Mouse (Mus musculus) urinary bladder, postnatal 4 days (tissue): Measurements from ENCODE around the gene H2afb3.
A peak's percentile ranks its signal among the peaks of the same experiment; 100 is the strongest.
"Not testable (repeated sequence)": the region's sequence is repeated elsewhere in the genome, so short reads cannot be mapped to it uniquely, and the experiment has no call there.

ENCODE experiments used
- DNase-seq, 2 experiments: peaks; one replicate each; pipeline ENCODE4 v3.0.0; 2021 to 2022; ENCODE audit warnings: low spot score in 2 of 2

H2afb3 gene

DNA sequence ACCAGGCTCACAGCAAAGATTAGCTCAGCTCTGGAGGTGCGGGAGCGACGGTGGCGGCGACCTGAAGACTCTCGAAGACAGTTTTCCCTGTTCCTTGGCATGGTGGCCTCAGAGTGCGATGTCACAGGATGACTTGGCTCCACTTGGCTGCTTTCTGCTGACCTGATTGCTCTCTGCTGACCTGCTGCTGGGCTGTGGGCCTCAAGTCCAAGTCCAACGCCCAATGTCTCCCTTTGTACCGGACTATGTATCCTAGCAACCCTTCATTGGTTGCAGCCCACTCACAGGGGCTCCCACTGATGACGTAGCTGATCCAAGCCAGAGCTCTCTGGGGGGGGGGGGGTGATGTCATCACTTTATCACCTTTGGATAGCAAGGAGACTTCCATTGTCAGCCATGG, at the start of gene H2afb3:
H2afb3 (minus strand) TSS at position 101 of the 400 bp plus-strand sequence.
- DNase-seq, result not testable (repeated sequence)

DNA sequence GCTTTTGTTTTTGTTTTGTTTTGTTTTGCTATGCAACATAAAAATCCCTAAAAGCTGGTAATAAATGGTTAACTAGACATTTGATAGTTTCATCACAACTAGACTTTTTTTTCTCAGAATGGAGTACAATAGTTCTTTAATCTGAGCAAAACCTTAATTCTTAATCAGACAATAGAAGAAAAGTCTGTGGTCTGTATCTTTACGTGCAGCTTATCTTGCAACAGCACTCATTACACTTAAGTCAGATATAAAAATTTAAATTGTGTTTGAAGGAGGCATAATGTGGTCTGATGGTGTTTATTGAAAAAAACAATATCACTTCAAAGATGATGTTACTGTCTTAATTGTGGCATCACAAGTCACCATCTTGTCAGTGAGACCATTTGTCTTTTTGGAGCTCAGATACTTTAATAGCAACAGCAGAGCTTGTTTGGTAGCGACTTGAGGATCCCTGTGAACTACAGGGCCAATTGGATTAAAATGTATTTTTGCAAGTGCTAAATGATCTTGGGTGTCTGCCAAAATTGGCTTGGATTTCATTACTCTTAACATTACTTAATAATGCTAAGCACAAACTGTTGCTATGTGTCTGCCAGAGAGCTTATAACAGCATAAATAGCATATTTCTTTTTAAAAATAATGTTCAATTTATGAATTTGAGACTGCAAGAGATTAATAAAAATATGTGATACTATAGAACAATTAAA, 11.3 kb downstream of the H2afb3 start:
- no peak for DNase-seq

DNA sequence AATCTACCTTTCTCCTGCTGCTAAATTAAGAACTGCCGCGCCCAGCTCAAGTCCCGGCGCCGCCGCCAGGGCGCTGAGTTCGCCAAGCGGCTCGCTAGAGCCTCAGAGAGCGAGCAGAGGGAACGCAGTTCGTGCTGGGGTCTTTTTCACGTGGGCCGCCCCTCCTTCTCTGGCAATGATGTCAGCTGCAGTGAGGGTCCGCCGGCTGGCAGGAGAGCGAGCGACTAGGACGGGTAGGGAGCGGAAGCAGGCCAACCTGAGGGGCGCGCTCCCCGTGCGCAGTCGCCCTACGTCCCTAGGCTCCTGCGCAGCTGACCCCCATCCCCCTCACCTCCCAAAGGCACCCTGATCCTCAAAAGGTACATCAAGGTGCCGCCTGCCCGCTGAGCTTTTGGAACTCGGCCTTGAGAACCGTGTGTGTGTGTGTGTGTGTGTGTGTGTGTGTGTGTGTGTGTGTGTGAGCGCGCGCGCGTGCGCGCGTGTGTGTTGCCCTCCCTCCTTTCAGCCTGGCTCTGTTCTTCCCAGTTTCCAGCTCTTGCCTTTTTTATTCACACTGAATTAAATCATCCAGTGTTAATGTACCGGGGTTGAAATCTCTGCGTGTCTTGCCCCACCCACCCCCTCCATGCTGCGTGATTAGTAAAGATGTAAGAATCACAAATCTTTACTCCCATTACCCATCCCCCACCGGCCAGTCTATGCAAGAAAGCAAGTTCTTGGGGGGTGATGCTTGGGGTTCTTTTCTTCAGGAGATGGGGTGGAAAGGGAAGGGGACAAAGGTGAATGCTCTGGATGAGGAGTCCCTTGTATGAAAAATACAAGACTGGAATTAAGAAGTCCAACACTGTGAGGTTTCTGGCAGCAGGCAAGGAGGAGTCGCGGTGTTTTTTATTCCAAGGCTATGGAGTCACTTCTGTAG, 19.8 kb downstream of the H2afb3 start:
- no peak for DNase-seq

- no peak for DNase-seq
These were observed 21.2 kb downstream of the H2afb3 start for GRCm38 (mm10) chrX:120291696-120292095.

GRCm38 (mm10) chrX:120290900-120291280, 22.0 kb downstream of the H2afb3 start:
- DNase-seq, result no peak

DNA sequence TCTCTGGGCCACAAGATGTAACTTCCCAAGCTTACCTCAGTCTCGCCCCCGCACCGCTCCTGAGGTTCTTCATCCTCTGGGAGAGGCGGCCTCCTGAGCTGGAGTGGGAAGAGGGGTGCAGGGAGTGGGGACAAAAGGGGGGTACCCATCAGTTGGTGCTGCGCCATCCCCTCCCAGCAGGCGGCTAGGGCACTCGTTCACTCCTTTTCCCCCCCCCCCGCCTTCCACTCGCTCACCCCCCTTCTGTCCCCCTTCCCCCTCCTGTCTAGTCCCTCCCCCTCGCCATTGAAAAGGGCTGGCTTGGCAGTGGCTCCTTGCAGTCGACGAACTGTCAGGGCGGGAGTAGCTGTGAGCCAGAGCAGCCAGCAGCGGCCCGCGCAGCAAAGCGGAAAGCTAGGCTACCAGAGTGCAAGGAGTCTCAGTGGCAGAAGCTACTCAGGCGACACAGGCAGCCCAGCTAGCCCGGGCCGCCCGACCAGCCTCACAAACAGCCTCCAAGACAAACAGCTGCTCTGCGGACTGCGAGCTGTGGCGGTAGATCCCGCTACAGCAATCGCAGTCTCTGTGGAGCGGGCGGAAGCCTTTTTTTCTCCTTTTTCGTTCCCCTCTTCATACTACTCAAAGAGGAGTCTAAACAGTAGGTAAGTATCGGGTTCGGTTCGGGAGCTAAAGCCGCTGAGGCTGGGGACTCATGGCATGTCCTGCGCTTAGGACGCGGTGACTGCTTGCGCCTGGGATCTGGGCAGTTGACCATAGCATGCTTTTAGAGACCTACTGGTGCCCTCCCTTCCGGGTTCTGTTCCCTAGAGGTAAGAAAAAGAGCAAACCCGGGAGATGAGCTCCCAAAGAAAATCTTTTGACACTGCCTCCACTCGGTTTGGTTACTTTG, 22.6 kb downstream of the H2afb3 start, which contains the start of gene Pcdh11x:
Pcdh11x (plus strand) TSS at position 249 of the 889 bp plus-strand sequence.
- DNase-seq, result peak; percentile 32 to 62

DNA sequence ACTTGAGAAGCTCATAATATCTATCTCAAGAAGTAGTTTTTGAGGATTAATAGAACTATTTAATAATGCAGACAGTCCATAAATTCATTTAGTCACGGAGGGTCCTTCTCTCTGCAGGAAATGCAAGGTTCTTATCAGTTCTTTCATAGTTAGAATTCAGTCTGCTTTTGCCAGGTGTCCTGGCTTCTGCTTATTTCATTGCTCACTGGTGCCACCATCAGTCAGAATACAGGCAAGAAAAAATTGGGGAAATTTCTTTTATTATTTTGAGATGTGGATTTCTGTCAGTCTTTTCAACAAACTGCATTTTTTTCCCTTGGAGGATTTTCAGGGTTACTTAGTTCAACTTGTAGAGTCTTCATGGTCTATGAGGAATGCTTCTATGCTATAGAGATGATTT, 25.4 kb downstream of the H2afb3 start:
- DNase-seq, result no peak

GRCm38 (mm10) chrX:120285522-120285921, 27.4 kb downstream of the H2afb3 start:
- DNase-seq, result no peak
